Mouse (Mus musculus) stomach, embryonic 16.5 days (tissue): ENCODE data around the gene Gm15140. TPM values are rescaled to one million over a fixed set of nuclear protein-coding genes. Genes with fewer than 3 reads are reported as not detected.
"Not testable (repeated sequence)": the region's sequence is repeated elsewhere in the genome, so short reads cannot be mapped to it uniquely, and the experiment has no call there.

Source experiments
- ATAC-seq: fragments of 200-750 bp; cut with Nextera tagmentation; 2 replicates; pipeline ENCODE4 v1.8.0; 2017; ENCODE audit warnings: moderate number of reproducible peaks, moderate TSS enrichment; ENCODE audit not compliant: insufficient read depth, low FRiP score
- H3K27ac ChIP-seq: fragments of 300-500 bp; sonication (generic); 2 replicates; pipeline ENCODE4 v1.5.1; 2014; ENCODE audit warnings: low read length
- H3K27me3 ChIP-seq: fragments of 300-500 bp; sonication (generic); 2 replicates; pipeline ENCODE4 v1.6.1; 2014; ENCODE audit warnings: low read length, control low read depth, mixed read lengths; ENCODE audit not compliant: control insufficient read depth, insufficient read depth
- H3K36me3 ChIP-seq: fragments of 300-500 bp; sonication (generic); 2 replicates; pipeline ENCODE4 v1.6.1; 2014; ENCODE audit warnings: low read length; ENCODE audit not compliant: control insufficient read depth, insufficient read depth
- H3K4me1 ChIP-seq: fragments of 300-500 bp; sonication (generic); 2 replicates; pipeline ENCODE4 v1.6.1; 2014; ENCODE audit warnings: low read length, control low read depth, mixed read lengths; ENCODE audit not compliant: control insufficient read depth, insufficient read depth
- H3K4me2 ChIP-seq: fragments of 300-500 bp; sonication (generic); 2 replicates; pipeline ENCODE4 v1.6.1; 2014; ENCODE audit warnings: low read depth, low read length, mixed read lengths
- H3K4me3 ChIP-seq: fragments of 300-500 bp; sonication (generic); replicated peaks from 2 replicates; pipeline ENCODE4 v1.5.1; 2014; ENCODE audit warnings: mild to moderate bottlenecking, low read length
- H3K9ac ChIP-seq: fragments of 300-500 bp; sonication (generic); 2 replicates; pipeline ENCODE4 v1.6.1; 2014; ENCODE audit warnings: low read length
- H3K9me3 ChIP-seq: fragments of 300-500 bp; sonication (generic); replicated peaks from 2 replicates; pipeline ENCODE4 v1.6.1; 2016; ENCODE audit warnings: low read length, control low read depth; ENCODE audit not compliant: control insufficient read depth
- WGBS: fragments of 180-500 bp; shearing (Covaris S2); extraction: QIAGEN DNeasy Blood & Tissue Kit; methylation state at CpG from one replicate; pipeline ENCODE4 v1.1.7; 2014; 5-methylcytosine and 5-hydroxymethylcytosine counted together
- polyA plus RNA-seq: library from polyadenylated mRNA; unstranded; fragments of >200 nt; fragmentation: Nextera tagmentation; extraction: Ambion mirVana; gene quantifications from 2 replicates; pipeline ENCODE4 v1.2.1, GENCODE M21; 2015

Gene Gm15140
- polyA plus RNA-seq: not detected in 2 replicates

- 68% methylated on average over 1 of the region's 1 CpGs for WGBS
- not testable (repeated sequence) for ATAC-seq
These were observed at the start of gene Gm15140 for GRCm38 (mm10) chrX:154120585-154120984. Gm15140 (minus strand) TSS chrX:154120685.

More at GRCm38 (mm10) chrX:154120585-154120984, at the start of gene Gm15140:
- H3K4me3 ChIP-seq, H3K4me1 ChIP-seq, H3K27me3 ChIP-seq, H3K4me2 ChIP-seq, H3K36me3 ChIP-seq, H3K9me3 ChIP-seq, H3K9ac ChIP-seq, H3K27ac ChIP-seq: not testable (repeated sequence)

Other genes starting within 250 kb of the Gm15140 start
- gene Samt1, start 108.0 kb downstream of the Gm15140 start, polyA plus RNA-seq: not detected in 2 replicates
- gene 4921511M17Rik, start 86.9 kb downstream of the Gm15140 start, polyA plus RNA-seq: not detected in 2 replicates
- not detected in 2 replicates for gene Gm10057, start 65.6 kb downstream of the Gm15140 start, polyA plus RNA-seq
- not detected in 2 replicates for gene 4930524N10Rik, start 222.7 kb upstream of the Gm15140 start, polyA plus RNA-seq